Mouse (Mus musculus) bone marrow, adult 2 months (tissue): Measurements from ENCODE around the gene Rrm1.

Experiments used
- CTCF ChIP-seq: fragments of 200-500 bp; IDR thresholded peaks from 2 replicates; pipeline ENCODE4 v1.5.1; 2011; ENCODE audit warnings: low read length, control low read depth; ENCODE audit not compliant: control insufficient read depth, insufficient read depth
- POLR2A ChIP-seq: fragments of 200-500 bp; IDR thresholded peaks from 2 replicates; pipeline ENCODE4 v1.6.1; 2011; ENCODE audit warnings: low read depth, mild to moderate bottlenecking, control low read depth, low read length, borderline replicate concordance; ENCODE audit not compliant: control insufficient read depth

- TF ChIP-seq POLR2A, result no peak
- no peak for TF ChIP-seq CTCF
Observed at GRCm38 (mm10) chr7:102425933-102426685, 15.4 kb upstream of the Rrm1 start.
